Mouse (Mus musculus): ENCODE measurements at regions not wholly inside any gene's neighbourhood (a gene's known extent, or its start where the extent isn't known, plus 50 kb on each side); places are given as distances from the start of the nearest gene placed in this dataset.

- DNase-seq, result no peak
Measured at GRCm38 (mm10) chrX:68954687-68955086, 61.8 kb upstream of the Gm6812 start.

GRCm38 (mm10) chrX:68953298-68953697, 60.4 kb upstream of the Gm6812 start:
- DNase-seq, result peak; percentile 2 to 8

GRCm38 (mm10) chrX:68950730-68951129, 57.9 kb upstream of the Gm6812 start:
- DNase-seq, result no peak

- no peak for DNase-seq
Measured at GRCm38 (mm10) chrX:68945741-68946140, 52.9 kb upstream of the Gm6812 start.
